Mouse (Mus musculus) brain, embryonic 14.5 days (tissue): Measurements from ENCODE around the gene Ephb4.

Experiments
- CTCF ChIP-seq: fragments of 200-500 bp; IDR thresholded peaks from 2 replicates; pipeline ENCODE4 v1.5.1; 2012; ENCODE audit warnings: inconsistent platforms, mild to moderate bottlenecking, moderate library complexity, borderline replicate concordance; ENCODE audit not compliant: insufficient read depth, insufficient read length; ENCODE audit errors: extremely low read depth
- POLR2A ChIP-seq: fragments of 200-500 bp; IDR thresholded peaks from 2 replicates; pipeline ENCODE4 v1.6.1; 2012; ENCODE audit warnings: mild to moderate bottlenecking, inconsistent platforms, borderline replicate concordance; ENCODE audit not compliant: poor library complexity, insufficient read depth, insufficient read length, severe bottlenecking; ENCODE audit errors: extremely low read depth

DNA sequence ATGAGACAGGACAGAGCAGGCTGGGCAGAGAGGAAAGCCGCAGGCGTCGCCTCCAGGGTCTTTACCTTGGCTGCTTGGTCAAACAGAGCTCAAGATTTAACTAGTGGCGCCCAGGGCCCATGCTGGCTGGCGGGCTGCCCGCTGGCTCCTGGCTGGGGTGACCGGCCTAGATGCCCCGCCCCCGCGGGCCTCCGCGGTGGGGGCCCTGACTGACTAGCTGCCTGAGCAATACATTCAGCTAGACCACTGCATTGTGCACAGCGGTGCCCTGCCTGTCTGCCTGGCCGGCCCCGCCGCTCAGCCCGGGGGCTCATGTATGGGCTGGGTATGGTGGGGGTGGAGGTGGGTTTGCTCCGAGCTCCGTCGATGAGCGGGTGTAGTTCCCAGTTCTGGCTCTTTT is 48.7 kb upstream of the Ephb4 start:
- no peak for TF ChIP-seq POLR2A
- TF ChIP-seq CTCF = no peak
